Mouse (Mus musculus) liver, adult 2 months (tissue): ENCODE results near the gene Scnn1a. TPM values are rescaled to one million over a fixed set of nuclear protein-coding genes. Genes with fewer than 3 reads are reported as not detected.

ENCODE experiments used
- DNase-seq: peaks from one replicate; pipeline ENCODE4 v3.0.0-alpha.2; 2011; ENCODE audit warnings: low read depth, low spot score; ENCODE audit errors: extremely low read depth
- H3K27ac ChIP-seq: fragments of 200-500 bp; replicated peaks from 2 replicates; pipeline ENCODE4 v1.5.1; 2012; ENCODE audit warnings: low read depth, mild to moderate bottlenecking, control low read depth, inconsistent platforms, low read length; ENCODE audit not compliant: insufficient read depth
- H3K27me3 ChIP-seq: fragments of 200-500 bp; 2 replicates; pipeline ENCODE4 v1.6.1; 2012; ENCODE audit warnings: mild to moderate bottlenecking, moderate library complexity, low read length, inconsistent platforms; ENCODE audit not compliant: control insufficient read depth, insufficient read depth
- H3K36me3 ChIP-seq: fragments of 200-500 bp; 2 replicates; pipeline ENCODE4 v1.6.1; 2012; ENCODE audit warnings: low read length, inconsistent platforms; ENCODE audit not compliant: control insufficient read depth, insufficient read depth
- H3K4me1 ChIP-seq: fragments of 200-500 bp; 2 replicates; pipeline ENCODE4 v1.6.1; 2011; ENCODE audit warnings: low read length; ENCODE audit not compliant: control insufficient read depth, insufficient read depth
- H3K4me3 ChIP-seq: fragments of 200-500 bp; 2 replicates; pipeline ENCODE4 v1.5.1; 2011; ENCODE audit warnings: low read depth, mild to moderate bottlenecking, control low read depth, low read length, moderate library complexity; ENCODE audit not compliant: insufficient read depth
- H3K79me2 ChIP-seq: fragments of 200-500 bp; 2 replicates; pipeline ENCODE4 v1.6.1; 2012; ENCODE audit warnings: inconsistent platforms, mild to moderate bottlenecking, low read length, moderate library complexity; ENCODE audit not compliant: control insufficient read depth, insufficient read depth
- H3K9ac ChIP-seq: fragments of 200-500 bp; 2 replicates; pipeline ENCODE4 v1.6.1; 2012; ENCODE audit warnings: low read depth, mild to moderate bottlenecking, control low read depth, inconsistent platforms, low read length
- CTCF ChIP-seq: fragments of 200-500 bp; IDR thresholded peaks from 2 replicates; pipeline ENCODE4 v1.5.1; 2011; ENCODE audit warnings: low read depth, low read length, control low read depth
- POLR2A ChIP-seq: fragments of 200-500 bp; IDR thresholded peaks from 2 replicates; pipeline ENCODE4 v1.6.1; 2011; ENCODE audit warnings: low read length, control low read depth; ENCODE audit not compliant: insufficient read depth; ENCODE audit errors: extremely low read depth
- WGBS: fragments of 180-500 bp; shearing (Covaris S2); methylation state at CpG from one replicate; pipeline ENCODE4 v1.1.7; 2018; 5-methylcytosine and 5-hydroxymethylcytosine counted together
- polyA plus RNA-seq: library from polyadenylated mRNA; depleted of rRNA; stranded (reverse); fragments of >200 nt; gene quantifications from 2 replicates; pipeline ENCODE4 v1.2.3, GENCODE M21; 2012
- total RNA-seq: library from RNA; depleted of rRNA; stranded (reverse); fragments of >200 nt; gene quantifications from 2 replicates; pipeline ENCODE4 v1.2.3, GENCODE M21; 2014

Gene Scnn1a
- total and polyA plus RNA-seq, 2 experiments: 3.0 to 24.8 TPM

DNA sequence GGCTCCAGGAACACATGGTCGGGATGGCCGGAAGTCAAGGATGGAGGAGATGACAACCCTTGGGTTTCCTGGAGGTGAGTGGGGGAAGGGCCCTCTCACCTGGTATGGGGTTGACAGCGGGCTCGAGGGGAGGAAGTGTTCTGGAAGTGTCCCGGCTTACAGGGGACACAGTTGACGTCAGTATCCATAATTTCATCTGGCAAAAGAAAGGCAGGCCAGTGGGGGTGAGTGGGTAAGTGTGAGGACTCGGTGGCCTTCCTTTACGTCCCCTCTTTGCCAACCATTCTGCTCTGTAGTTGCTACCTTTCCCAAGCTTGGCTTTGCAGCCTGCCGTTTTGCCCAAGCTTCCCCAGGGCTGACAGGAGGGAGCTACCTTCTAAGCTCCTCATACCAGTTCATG lies 8.3 kb upstream of the Scnn1a start:
- peak overlapping the region; percentile 91 for H3K9ac ChIP-seq
- peaks cover 29% of the 10 kb centered on the region for H3K4me1 ChIP-seq
- DNase-seq: no peak
- WGBS: 52% methylated on average over 9 of the region's 9 CpGs
- peaks cover 11% of the 10 kb centered on the region; the same call in 1 of the 2 replicates for H3K79me2 ChIP-seq
- H3K36me3 ChIP-seq: peaks cover 13% of the 10 kb centered on the region; the same call in 1 of the 2 replicates
- H3K4me3 ChIP-seq: peak overlapping the region; percentile 80; the same call in 1 of the 2 replicates
- TF ChIP-seq POLR2A (no peak), CTCF (no peak)
- H3K27me3 ChIP-seq: no peaks in the 10 kb centered on the region
- H3K27ac ChIP-seq: peak overlapping the region; percentile 57

DNA sequence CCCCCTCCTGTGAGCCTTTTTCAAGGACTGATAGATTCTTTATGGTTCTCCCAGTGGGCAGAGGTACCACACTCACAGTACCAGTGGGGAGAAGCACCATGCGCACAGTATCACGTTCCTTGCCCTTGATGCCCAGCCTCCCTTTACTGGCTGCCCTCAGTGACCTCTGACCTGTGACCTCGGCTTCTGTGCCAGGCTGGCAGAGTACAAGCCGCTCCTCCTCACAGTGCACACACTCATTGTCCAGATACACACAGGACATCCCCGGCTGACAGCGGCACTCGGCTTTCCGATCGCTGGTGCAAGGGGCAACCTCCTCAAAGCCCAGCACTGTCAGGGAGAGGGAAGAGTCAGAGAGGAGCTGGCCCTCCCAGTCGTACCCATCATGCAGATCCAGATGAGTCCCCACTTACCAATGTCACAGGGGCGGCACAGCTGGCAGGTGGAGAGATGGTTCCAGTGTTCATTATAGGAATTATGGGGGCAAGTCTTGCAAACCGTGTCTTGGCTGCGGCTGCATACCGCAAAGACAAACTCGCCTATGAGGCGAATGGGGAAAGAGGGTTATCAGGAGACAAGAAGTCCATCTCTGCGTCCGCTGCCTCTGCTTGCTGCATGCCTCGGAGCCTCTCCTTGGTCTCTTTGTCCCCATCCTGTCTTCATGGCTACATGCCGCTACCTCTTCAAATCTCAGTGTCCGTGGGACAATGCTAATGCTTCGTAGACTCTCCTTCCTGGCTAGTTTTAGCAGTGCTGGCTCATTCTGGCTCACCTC lies 7.7 kb upstream of the Scnn1a start:
- H3K36me3 ChIP-seq: peaks cover 11% of the 10 kb centered on the region; the same call in 1 of the 2 replicates
- peaks cover 29% of the 10 kb centered on the region for H3K4me1 ChIP-seq
- no peak for TF ChIP-seq CTCF
- peak; percentile 85 for TF ChIP-seq POLR2A
- H3K4me3 ChIP-seq: peak overlapping the region; percentile 80
- WGBS: 4% methylated on average over 22 of the region's 22 CpGs
- peak; percentile 93 for DNase-seq
- H3K27me3 ChIP-seq: no peaks in the 10 kb centered on the region
- peaks cover 11% of the 10 kb centered on the region; the same call in 1 of the 2 replicates for H3K79me2 ChIP-seq
- H3K9ac ChIP-seq: peak overlapping the region; percentile 91
- peak overlapping the region; percentile 92 for H3K27ac ChIP-seq

DNA sequence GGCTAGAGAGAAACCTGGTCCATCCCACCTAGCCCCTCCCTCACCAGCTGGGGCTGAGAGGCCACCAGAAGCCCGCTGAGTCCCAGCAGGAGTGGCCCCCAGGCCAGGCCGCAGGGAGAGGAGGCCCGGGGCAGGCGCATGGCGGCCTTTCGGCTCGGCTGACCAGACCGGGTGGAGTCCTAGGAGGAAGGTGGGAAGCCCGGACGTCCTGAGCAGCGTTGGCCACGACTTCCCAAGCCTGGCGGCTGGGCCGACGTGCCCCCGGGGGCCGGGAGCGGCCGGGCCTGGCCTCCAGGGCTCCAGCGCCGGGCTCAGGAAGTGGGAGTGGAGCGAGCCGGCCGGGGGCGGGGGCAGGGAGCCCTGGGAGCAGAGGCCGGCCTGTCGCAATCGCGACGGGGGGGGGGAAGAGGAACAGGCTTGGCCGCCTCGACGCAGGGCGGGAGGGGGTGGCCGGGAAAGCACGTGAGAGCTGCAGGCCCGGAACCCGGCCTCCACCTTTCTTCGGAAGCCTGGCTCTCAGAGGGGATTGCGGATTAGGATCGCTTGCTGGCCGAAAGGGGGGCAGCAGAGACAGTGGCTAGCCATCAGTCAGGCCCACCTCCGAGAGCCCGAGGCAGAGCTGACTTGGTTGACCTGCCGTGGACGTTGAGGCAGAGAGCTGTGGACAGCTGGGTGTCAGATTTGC lies 6.8 kb upstream of the Scnn1a start, which contains the start of gene Ltbr:
Ltbr (minus strand) TSS at position 340 of the 685 bp plus-strand sequence.
- Histone ChIP-seq H3K27me3 (no peaks in the 10 kb centered on the region), H3K36me3 (peaks cover 9% of the 10 kb centered on the region; the same call in 1 of the 2 replicates), H3K4me3 (peak within 1 kb of the TSS; percentile 80), H3K27ac (peak within 1 kb of the TSS; percentile 92), H3K9ac (peak within 1 kb of the TSS; percentile 91), H3K79me2 (peaks cover 11% of the 10 kb centered on the region; the same call in 1 of the 2 replicates), H3K4me1 (peaks cover 33% of the 10 kb centered on the region)
- peak; percentile 74 for DNase-seq
- peak; percentile 69; the same call in 1 of the 2 replicates for TF ChIP-seq POLR2A
- no peak for TF ChIP-seq CTCF
- 2% methylated on average over 45 of the region's 46 CpGs for WGBS

DNA sequence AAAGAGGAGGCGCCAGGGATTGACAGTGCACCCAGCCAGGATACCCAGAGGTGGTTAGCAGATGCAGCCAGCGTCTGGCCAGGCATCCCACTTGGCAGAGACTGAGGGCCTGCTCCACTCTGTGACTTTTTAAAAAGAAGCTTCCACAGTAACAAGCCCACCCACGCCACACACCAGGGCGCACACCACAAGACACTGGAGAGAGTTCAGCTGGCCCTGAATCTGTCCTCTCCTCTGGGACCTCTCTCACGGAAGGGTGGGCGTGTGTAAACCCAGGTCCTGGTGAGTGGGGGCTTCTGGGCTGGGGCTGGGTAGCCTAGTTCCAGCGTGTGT lies 6.3 kb upstream of the Scnn1a start:
- Histone ChIP-seq H3K27ac (peak overlapping the region; percentile 81), H3K36me3 (peaks cover 9% of the 10 kb centered on the region; the same call in 1 of the 2 replicates), H3K27me3 (no peaks in the 10 kb centered on the region), H3K4me3 (peak overlapping the region; percentile 56), H3K4me1 (peaks cover 35% of the 10 kb centered on the region), H3K79me2 (peaks cover 11% of the 10 kb centered on the region; the same call in 1 of the 2 replicates), H3K9ac (peak overlapping the region; percentile 74)
- DNase-seq: no peak
- TF ChIP-seq POLR2A (no peak), CTCF (no peak)
- 49% methylated on average over 7 of the region's 7 CpGs for WGBS

DNA sequence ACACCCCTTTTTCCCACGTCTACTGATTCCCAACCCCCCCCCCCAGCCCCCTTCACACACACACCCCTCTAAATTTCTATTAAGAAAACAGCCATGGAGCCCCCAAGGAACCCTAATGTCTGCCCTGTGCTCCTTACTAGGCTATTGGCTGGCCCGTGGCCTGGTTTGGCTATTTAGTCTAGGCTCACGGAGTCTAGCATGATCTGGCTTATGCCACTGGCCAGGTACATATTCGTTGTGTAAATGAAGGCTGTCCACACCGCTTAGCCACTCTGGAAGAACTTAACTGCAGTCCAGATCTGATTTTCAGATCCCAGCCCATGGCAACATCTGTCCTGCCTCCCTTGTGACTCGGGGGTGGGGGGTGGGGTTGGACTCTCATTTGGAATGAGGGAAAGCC lies 5.7 kb upstream of the Scnn1a start:
- Histone ChIP-seq H3K79me2 (peaks cover 11% of the 10 kb centered on the region; the same call in 1 of the 2 replicates), H3K27ac (no peak overlapping the region), H3K4me1 (peaks cover 34% of the 10 kb centered on the region), H3K9ac (no peak overlapping the region), H3K4me3 (no peak overlapping the region), H3K36me3 (peaks cover 9% of the 10 kb centered on the region; the same call in 1 of the 2 replicates), H3K27me3 (no peaks in the 10 kb centered on the region)
- TF ChIP-seq CTCF (no peak), POLR2A (no peak)
- 29% methylated on average over 6 of the region's 6 CpGs for WGBS
- DNase-seq: peak; percentile 79

DNA sequence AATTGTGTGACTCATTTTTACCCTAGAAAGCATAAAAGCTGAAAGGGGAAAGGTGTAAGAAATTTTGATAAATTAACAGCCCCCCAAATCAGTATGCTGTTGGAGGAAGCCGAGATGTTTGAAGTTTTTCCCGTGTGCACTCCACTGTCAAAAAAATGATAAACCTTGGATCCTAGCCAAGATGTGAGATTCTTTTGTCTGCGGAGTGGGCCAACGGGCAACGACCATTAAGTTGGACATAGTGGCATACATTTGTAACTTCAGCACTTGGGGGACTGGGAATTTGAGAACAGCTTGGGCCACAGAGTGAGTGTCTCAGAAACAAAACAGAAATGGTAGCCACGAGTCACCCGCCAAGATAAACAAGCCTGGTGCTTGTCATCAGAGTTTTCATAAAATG lies 3.4 kb upstream of the Scnn1a start:
- no peak for DNase-seq
- Histone ChIP-seq H3K27me3 (no peaks in the 10 kb centered on the region), H3K4me3 (no peak overlapping the region), H3K4me1 (peaks cover 22% of the 10 kb centered on the region), H3K36me3 (no peaks in the 10 kb centered on the region), H3K27ac (no peak overlapping the region), H3K79me2 (peaks cover 3% of the 10 kb centered on the region; the same call in 1 of the 2 replicates), H3K9ac (no peak overlapping the region)
- TF ChIP-seq POLR2A (no peak), CTCF (no peak)
- 75% methylated on average over 7 of the region's 7 CpGs for WGBS
